Mouse (Mus musculus) liver, embryonic 15.5 days (tissue): ENCODE measurements around the gene 1700012A03Rik. TPM values are rescaled to one million over a fixed set of nuclear protein-coding genes. Genes with fewer than 3 reads are reported as not detected.

ENCODE experiments used
- ATAC-seq: fragments of 200-750 bp; cut with Nextera tagmentation; 2 replicates; pipeline ENCODE4 v1.8.0; 2017; ENCODE audit warnings: moderate number of reproducible peaks, mild to moderate bottlenecking, moderate library complexity; ENCODE audit not compliant: insufficient read depth
- H3K27ac ChIP-seq: fragments of 300-500 bp; sonication (generic); replicated peaks from 2 replicates; pipeline ENCODE4 v1.5.1; 2015; ENCODE audit warnings: mild to moderate bottlenecking, inconsistent platforms
- H3K27me3 ChIP-seq: fragments of 300-500 bp; sonication (generic); 2 replicates; pipeline ENCODE4 v1.6.1; 2015; ENCODE audit warnings: mild to moderate bottlenecking, inconsistent platforms
- H3K36me3 ChIP-seq: fragments of 300-500 bp; sonication (generic); replicated peaks from 2 replicates; pipeline ENCODE4 v1.6.1; 2015; ENCODE audit warnings: moderate library complexity, mild to moderate bottlenecking, inconsistent platforms
- H3K4me1 ChIP-seq: fragments of 300-500 bp; sonication (generic); replicated peaks from 2 replicates; pipeline ENCODE4 v1.6.1; 2015; ENCODE audit warnings: inconsistent platforms
- H3K4me2 ChIP-seq: fragments of 300-500 bp; sonication (generic); 2 replicates; pipeline ENCODE4 v1.6.1; 2015; ENCODE audit warnings: moderate library complexity, mild to moderate bottlenecking, inconsistent platforms
- H3K4me3 ChIP-seq: fragments of 300-500 bp; sonication (generic); replicated peaks from 2 replicates; pipeline ENCODE4 v1.5.1; 2015; ENCODE audit warnings: mild to moderate bottlenecking, inconsistent platforms
- H3K9ac ChIP-seq: fragments of 300-500 bp; sonication (generic); 2 replicates; pipeline ENCODE4 v1.6.1; 2015; ENCODE audit warnings: moderate library complexity, mild to moderate bottlenecking, inconsistent platforms
- H3K9me3 ChIP-seq: fragments of 300-500 bp; sonication (generic); replicated peaks from 2 replicates; pipeline ENCODE4 v1.6.1; 2016; ENCODE audit warnings: inconsistent platforms
- WGBS: fragments of 180-500 bp; shearing (Covaris S2); methylation state at CpG from one replicate; pipeline ENCODE4 v1.1.7; 2015; ENCODE audit warnings: mixed read lengths; ENCODE audit not compliant: insufficient replicate concordance; 5-methylcytosine and 5-hydroxymethylcytosine counted together
- polyA plus RNA-seq: library from polyadenylated mRNA; unstranded; fragments of >200 nt; fragmentation: Nextera tagmentation; extraction: Ambion mirVana; gene quantifications from 2 replicates; pipeline ENCODE4 v1.2.1, GENCODE M21; 2015

Gene 1700012A03Rik
- polyA plus RNA-seq, 1 experiment from 2014 or later, result not detected

GRCm38 (mm10) chr6:32034226-32034625 is 15.8 kb upstream of the 1700012A03Rik start:
- no peaks in the 10 kb centered on the region for H3K36me3 ChIP-seq
- no peaks in the 10 kb centered on the region for H3K27me3 ChIP-seq
- H3K9me3 ChIP-seq, result no peaks in the 10 kb centered on the region
- H3K9ac ChIP-seq, result no peak overlapping the region
- 52% methylated on average over 2 of the region's 2 CpGs for WGBS
- H3K27ac ChIP-seq, result no peak overlapping the region
- H3K4me1 ChIP-seq, result no peaks in the 10 kb centered on the region
- H3K4me2 ChIP-seq, result no peak overlapping the region
- no peak for ATAC-seq
- H3K4me3 ChIP-seq, result no peak overlapping the region

GRCm38 (mm10) chr6:32045344-32045743 is 4.7 kb upstream of the 1700012A03Rik start:
- Histone ChIP-seq H3K4me3 (no peak overlapping the region), H3K27me3 (no peaks in the 10 kb centered on the region), H3K9ac (no peak overlapping the region), H3K27ac (no peak overlapping the region), H3K4me1 (no peaks in the 10 kb centered on the region), H3K36me3 (no peaks in the 10 kb centered on the region), H3K9me3 (no peaks in the 10 kb centered on the region), H3K4me2 (no peak overlapping the region)
- ATAC-seq, result no peak

- Histone ChIP-seq H3K9ac (no peak overlapping the region), H3K4me2 (no peak overlapping the region), H3K4me1 (no peaks in the 10 kb centered on the region), H3K36me3 (no peaks in the 10 kb centered on the region), H3K27ac (no peak overlapping the region), H3K27me3 (no peaks in the 10 kb centered on the region), H3K4me3 (no peak overlapping the region), H3K9me3 (no peaks in the 10 kb centered on the region)
- ATAC-seq, result no peak
- WGBS, result 32% methylated on average over 4 of the region's 4 CpGs
Measured at GRCm38 (mm10) chr6:32049256-32049950, 643 bp upstream of the 1700012A03Rik start.

GRCm38 (mm10) chr6:32052135-32052915 is 2.3 kb downstream of the 1700012A03Rik start:
- Histone ChIP-seq H3K9ac (no peak overlapping the region), H3K36me3 (no peaks in the 10 kb centered on the region), H3K4me2 (no peak overlapping the region), H3K4me3 (no peak overlapping the region), H3K9me3 (no peaks in the 10 kb centered on the region), H3K4me1 (no peaks in the 10 kb centered on the region), H3K27me3 (no peaks in the 10 kb centered on the region), H3K27ac (no peak overlapping the region)
- ATAC-seq, result no peak
- WGBS, result 67% methylated on average over 6 of the region's 6 CpGs

- Histone ChIP-seq H3K9me3 (no peaks in the 10 kb centered on the region), H3K27ac (no peak overlapping the region), H3K4me3 (no peak overlapping the region), H3K27me3 (no peaks in the 10 kb centered on the region), H3K4me1 (no peaks in the 10 kb centered on the region), H3K4me2 (no peak overlapping the region), H3K36me3 (no peaks in the 10 kb centered on the region), H3K9ac (no peak overlapping the region)
- no peak for ATAC-seq
- WGBS, result 51% methylated on average over 2 of the region's 2 CpGs
Measured at GRCm38 (mm10) chr6:32056525-32056924, 6.5 kb downstream of the 1700012A03Rik start.

GRCm38 (mm10) chr6:32058571-32058970 is 8.5 kb downstream of the 1700012A03Rik start:
- Histone ChIP-seq H3K4me2 (no peak overlapping the region), H3K4me1 (no peaks in the 10 kb centered on the region), H3K36me3 (no peaks in the 10 kb centered on the region), H3K27ac (no peak overlapping the region), H3K4me3 (no peak overlapping the region), H3K27me3 (no peaks in the 10 kb centered on the region), H3K9ac (no peak overlapping the region), H3K9me3 (no peaks in the 10 kb centered on the region)
- no peak for ATAC-seq
- 82% methylated on average over 2 of the region's 2 CpGs for WGBS

GRCm38 (mm10) chr6:32060641-32061040 is 10.6 kb downstream of the 1700012A03Rik start:
- whole genome bisulfite sequencing, result 55% methylated on average over 2 of the region's 2 CpGs
- no peak for ATAC-seq
- Histone ChIP-seq H3K4me1 (no peaks in the 10 kb centered on the region), H3K36me3 (no peaks in the 10 kb centered on the region), H3K27me3 (no peaks in the 10 kb centered on the region), H3K27ac (no peak overlapping the region), H3K9me3 (no peaks in the 10 kb centered on the region), H3K4me3 (no peak overlapping the region), H3K4me2 (no peak overlapping the region), H3K9ac (no peak overlapping the region)

GRCm38 (mm10) chr6:32061266-32061665 is 11.2 kb downstream of the 1700012A03Rik start:
- no peak overlapping the region for H3K4me2 ChIP-seq
- H3K9ac ChIP-seq, result no peak overlapping the region
- no peaks in the 10 kb centered on the region for H3K9me3 ChIP-seq
- no peaks in the 10 kb centered on the region for H3K27me3 ChIP-seq
- 52% methylated on average over 9 of the region's 9 CpGs for WGBS
- no peaks in the 10 kb centered on the region for H3K36me3 ChIP-seq
- H3K4me3 ChIP-seq, result no peak overlapping the region
- no peaks in the 10 kb centered on the region for H3K4me1 ChIP-seq
- no peak for ATAC-seq
- H3K27ac ChIP-seq, result no peak overlapping the region

- Histone ChIP-seq H3K4me3 (no peak overlapping the region), H3K27ac (no peak overlapping the region), H3K4me2 (no peak overlapping the region), H3K27me3 (no peaks in the 10 kb centered on the region), H3K9me3 (no peaks in the 10 kb centered on the region), H3K36me3 (no peaks in the 10 kb centered on the region), H3K4me1 (no peaks in the 10 kb centered on the region), H3K9ac (no peak overlapping the region)
- ATAC-seq, result no peak
- 57% methylated on average over 10 of the region's 10 CpGs for WGBS
Measured at GRCm38 (mm10) chr6:32065789-32066510, 15.9 kb downstream of the 1700012A03Rik start.

GRCm38 (mm10) chr6:32072161-32072560 is 22.1 kb downstream of the 1700012A03Rik start:
- Histone ChIP-seq H3K9ac (no peak overlapping the region), H3K36me3 (no peaks in the 10 kb centered on the region), H3K4me2 (no peak overlapping the region), H3K9me3 (no peaks in the 10 kb centered on the region), H3K27me3 (no peaks in the 10 kb centered on the region), H3K4me1 (no peaks in the 10 kb centered on the region), H3K4me3 (no peak overlapping the region), H3K27ac (no peak overlapping the region)
- ATAC-seq, result no peak
- WGBS, result 30% methylated on average over 1 of the region's 1 CpGs

- no peak overlapping the region for H3K9ac ChIP-seq
- H3K4me1 ChIP-seq, result no peaks in the 10 kb centered on the region
- no peaks in the 10 kb centered on the region for H3K36me3 ChIP-seq
- no peak overlapping the region for H3K27ac ChIP-seq
- H3K4me2 ChIP-seq, result no peak overlapping the region
- no peaks in the 10 kb centered on the region for H3K27me3 ChIP-seq
- ATAC-seq, result no peak
- no peaks in the 10 kb centered on the region for H3K9me3 ChIP-seq
- WGBS, result 74% methylated on average over 12 of the region's 14 CpGs
- H3K4me3 ChIP-seq, result no peak overlapping the region
Measured at GRCm38 (mm10) chr6:32093312-32093711, 43.3 kb downstream of the 1700012A03Rik start.
